Mouse (Mus musculus): ENCODE measurements at regions not wholly inside any gene's neighbourhood (a gene's known extent, or its start where the extent isn't known, plus 50 kb on each side); places are given as distances from the start of the nearest gene placed in this dataset.

- peak; percentile 45 for DNase-seq
Observed at GRCm38 (mm10) chr12:75258101-75258500, 50.0 kb upstream of the Rhoj start.

Measured in kidney, postnatal 10 days (tissue).